Mouse (Mus musculus): ENCODE measurements at regions not wholly inside any gene's neighbourhood (a gene's known extent, or its start where the extent isn't known, plus 50 kb on each side); places are given as distances from the start of the nearest gene placed in this dataset.

- DNase-seq, result peak; percentile 36 to 51
Observed at GRCm38 (mm10) chr3:37868454-37868853, 144.2 kb upstream of the Gm5148 start.

DNA sequence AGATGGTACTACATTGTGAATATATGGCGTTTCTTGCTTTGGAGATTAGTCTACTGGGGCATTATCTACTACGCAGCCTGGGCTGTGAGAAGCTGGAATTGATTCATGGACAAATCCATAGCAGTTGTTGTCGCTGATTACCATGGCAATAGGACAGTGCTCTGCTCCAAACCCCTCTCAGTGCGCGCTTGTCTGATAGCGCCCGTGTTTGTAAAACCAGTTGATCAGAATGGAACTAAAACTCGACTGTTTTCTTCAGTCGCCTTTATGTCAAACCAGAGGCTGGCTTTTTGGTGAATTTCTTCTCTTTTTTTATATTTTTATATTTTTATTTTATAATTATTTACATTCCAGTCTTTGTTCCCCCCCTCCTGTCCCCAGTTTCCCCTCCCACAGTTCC lies 138.5 kb upstream of the Gm5148 start:
- DNase-seq, result no peak

- no peak for DNase-seq
Observed at GRCm38 (mm10) chr3:37860715-37861461, 136.6 kb upstream of the Gm5148 start.

DNA sequence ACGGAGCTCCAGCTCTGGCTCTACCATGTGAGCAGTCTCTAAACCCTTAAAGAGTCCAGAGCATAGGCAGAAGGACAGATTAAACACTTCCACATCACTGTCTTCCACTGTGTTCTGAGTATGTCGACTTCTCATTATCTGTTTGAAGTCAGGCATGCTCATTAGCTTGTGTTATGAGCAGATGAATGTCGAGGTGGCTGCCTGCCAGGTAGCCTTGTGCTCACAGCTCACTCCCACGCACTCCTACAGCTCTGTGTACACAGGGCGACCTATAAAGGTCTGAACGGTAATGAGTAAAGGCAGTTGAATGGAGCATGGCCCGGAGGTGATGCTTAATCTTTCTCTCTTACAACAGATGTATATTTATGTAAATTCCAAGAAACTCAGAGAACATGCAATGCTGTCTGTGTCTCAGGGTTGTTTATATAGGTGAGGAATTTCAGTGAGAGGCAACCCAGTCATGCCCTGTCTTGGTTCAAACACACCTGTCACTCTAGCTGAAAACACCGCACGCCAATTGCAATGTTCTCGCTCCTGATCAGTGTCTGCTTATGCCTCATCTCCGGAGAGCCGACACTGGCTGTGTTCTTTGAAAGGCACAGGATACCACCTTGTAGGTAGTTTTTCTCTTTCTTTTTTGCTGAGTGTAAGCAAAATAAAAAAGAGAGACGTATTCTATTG lies 135.9 kb upstream of the Gm5148 start:
- DNase-seq, result peak; percentile 37 to 48

DNA sequence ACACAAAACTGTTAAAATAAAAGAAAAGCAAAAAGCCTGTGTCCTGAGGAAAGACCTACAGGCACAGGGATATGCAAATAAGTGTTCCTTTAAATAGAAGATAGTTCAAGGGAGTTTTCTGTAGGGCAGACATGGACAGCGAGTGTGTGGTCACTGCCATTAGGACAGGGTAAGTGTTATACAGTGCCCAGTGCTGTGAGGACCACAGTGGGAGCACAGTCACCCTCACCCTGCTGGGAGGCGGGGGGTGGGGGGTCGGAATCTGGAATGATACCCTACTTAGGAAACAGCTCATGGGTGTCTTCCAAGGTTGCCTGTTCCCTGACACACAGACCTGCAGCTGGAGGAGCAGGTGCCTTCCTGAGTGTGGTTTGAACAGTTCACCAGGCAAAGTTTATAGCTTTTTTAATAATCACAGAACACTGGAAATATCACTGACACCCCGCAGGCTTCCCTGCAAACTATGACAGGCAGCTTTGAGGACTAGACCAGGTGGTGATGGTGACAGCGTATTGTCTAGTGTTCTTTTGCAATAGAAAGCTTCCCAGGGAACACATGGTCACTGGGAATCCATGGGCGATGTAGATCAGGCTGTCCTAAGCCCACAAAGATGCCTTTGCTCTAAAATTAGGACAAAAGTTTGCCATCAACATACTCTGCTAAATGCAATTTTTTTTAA lies 134.5 kb upstream of the Gm5148 start:
- DNase-seq, result no peak

DNA sequence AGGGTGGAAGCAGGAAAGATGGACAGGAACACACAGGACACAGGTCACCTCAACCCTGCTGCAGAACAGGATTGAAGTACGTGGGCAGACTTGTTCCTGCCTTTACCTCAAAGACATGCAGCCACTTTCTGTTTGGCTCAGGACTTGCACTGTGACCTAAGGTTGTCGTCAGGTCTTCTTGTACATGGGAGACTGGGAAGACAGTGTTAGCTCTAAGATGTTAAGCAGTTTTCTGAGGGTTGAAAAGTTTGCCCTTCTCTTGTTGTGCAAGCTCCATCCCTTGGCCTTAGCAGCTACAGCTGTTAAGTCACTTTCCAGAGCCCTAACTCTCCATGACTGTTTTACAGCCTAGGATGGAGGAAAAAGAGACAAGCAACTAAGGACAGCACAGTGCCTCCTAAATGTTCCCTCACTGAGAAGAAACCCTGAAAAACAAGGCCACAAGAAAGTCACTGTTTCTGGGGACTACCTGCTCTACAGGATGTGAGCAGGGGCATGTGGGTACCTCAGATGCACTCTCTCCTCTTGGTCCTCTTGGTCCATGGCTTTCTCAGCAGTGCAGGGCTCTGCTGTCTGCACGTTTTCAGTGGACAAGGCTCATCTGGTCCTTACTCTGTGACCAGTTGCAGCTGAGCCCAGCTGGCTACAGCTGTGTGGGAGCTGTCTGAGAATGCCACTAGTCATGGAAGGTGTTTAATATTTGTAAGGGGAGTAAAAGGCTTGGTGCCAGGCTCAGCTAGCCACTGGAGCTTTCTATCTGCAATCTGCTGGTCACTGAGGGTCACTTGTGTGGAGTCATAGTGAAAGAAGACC lies 122.1 kb upstream of the Gm5148 start:
- DNase-seq, result peak; percentile 35 to 43

- peak; percentile 22 to 48 for DNase-seq
Observed at GRCm38 (mm10) chr3:37845313-37846023, 121.2 kb upstream of the Gm5148 start.

DNA sequence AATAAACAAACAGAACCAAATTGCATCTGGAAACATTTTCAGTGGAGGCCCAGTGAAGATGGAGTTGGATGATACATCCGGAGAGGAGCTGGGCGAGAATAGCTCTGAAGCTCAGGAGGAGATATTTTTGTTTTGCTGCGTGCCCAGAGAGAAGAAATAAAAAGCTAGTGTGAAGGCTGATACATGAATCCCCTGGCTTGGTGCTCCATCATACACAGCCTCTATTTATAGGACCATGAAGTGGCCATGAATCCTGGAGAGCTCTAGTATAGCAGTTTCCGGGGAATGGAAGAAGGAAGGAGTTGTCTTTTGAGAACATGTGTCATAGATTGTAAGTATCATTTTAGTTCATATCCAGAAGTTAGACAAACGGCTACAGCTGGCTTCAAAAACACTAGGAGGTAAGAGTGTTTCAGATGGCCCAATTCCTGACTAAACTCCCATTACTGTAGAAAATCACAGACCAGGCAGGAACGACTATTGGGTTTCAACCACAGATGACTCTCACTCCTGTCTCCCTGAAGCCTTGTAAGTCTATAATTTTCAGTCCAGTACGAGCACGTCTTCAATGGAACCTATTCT lies 120.5 kb upstream of the Gm5148 start:
- DNase-seq, result no peak

DNA sequence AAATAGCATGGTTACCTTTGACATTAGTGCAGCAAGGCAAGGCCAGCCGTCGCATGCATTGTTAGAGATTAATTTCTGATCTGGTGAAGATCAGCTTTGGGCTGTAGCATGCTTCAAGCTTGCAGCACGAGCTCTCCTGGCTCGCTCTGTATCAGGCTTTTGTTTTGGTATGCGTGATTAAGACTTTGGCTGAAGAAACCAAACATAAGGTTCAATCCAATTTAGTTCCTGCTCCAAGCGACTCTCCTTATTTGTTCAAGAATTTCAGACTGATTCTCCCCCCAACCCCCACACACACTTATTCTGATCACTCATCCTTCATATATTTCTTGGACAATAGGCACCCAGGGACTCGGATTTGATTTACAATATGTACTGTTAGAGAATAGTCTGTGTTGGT lies 118.0 kb upstream of the Gm5148 start:
- DNase-seq, result no peak

GRCm38 (mm10) chr3:37838896-37839295 lies 114.6 kb upstream of the Gm5148 start:
- DNase-seq, result peak; percentile 49 to 50

DNA sequence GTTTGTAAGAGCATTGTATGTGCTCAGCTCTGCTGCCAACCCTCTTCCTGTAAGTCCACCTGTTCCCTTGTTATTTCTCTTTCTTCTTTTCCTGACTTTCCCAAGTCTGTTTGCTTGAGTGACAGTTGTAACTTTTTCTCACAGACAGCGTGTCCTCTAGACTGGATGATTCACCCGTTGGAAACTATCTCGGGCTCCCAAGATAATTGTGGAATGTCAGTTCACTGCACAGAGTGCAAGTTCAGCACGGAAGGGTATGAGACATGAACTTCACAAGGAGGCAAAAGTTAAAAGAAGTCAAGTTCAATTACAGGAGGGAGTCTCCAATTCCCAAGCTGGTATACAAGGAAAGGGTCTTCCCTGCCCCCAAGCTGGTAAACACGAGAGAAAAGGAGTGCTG lies 112.5 kb upstream of the Gm5148 start:
- peak in 1 of 2 experiments; percentile 32 for DNase-seq

DNA sequence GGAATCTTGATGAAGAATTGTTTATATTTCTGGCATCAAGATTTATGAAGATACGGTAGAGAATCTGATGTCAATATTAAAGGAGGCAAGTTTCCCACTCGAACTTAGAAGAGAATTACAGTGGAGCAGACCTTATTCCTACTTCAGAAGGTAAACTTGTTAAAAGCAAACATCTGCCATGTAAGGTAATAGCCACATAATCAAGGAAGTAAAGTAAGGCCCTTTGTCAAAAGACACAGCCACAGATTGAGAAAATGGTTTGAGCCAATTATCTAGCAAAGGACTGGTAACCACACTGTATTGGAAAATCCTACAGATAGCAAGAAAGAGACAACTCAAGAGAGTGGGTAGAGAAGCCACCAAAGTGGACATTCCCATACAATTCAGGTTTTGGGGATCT lies 111.4 kb upstream of the Gm5148 start:
- no peak for DNase-seq

DNA sequence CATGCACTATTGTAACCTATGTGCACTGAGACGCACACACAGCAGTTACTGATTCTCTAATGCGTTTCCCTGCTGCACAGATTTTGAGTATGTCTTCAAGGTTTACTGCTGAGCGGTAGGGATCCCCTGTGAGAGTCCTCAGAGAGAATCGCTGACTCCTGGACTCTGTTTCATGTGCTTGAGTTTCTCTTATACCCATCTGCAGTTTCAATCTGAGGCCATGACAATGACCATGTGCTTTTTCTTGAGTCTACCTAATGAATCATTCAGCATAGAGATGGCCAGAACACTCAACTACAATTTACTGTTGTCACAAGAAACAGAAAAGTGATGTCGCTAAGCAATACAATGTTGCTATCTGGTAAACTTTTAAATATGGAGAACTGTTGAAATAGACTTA lies 110.8 kb upstream of the Gm5148 start:
- no peak for DNase-seq

DNA sequence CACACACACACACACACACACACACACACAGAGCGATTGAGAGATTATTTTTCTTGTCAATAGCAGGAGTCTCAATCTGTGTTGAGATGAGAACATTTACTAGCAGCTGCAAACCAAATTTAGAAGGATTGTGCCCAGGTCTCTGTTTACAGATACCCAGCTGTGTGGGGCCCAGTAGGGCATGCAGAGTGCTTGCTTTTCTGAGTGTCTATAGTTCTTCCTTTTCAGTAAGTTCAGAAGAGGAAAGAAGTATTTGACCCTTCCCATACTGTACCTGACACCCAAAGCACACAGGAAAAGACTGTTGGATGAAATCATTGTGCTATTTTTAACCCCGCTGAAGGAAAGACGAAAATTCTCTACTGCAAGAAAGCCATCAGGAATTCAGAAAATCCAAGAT lies 110.3 kb upstream of the Gm5148 start:
- DNase-seq, result no peak

DNA sequence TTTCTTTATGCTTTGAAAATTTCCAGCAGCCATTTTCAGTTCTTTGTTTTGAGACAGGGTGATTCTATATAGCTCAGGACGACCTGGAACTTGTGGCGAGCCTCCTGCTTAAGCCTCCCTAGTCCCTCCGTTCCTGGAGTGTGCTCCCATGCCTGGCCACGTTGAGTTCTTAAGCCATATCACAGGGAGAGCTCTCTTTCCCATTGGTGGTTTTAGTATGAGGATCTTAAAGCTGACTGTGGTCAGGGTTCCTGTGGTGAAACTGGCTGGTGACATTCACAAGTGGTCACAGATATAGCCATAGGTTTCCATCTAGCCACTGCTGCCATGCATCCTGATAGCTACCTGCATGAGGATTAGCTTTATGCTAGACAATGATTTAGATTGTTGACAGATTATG lies 109.1 kb upstream of the Gm5148 start:
- no peak for DNase-seq

DNA sequence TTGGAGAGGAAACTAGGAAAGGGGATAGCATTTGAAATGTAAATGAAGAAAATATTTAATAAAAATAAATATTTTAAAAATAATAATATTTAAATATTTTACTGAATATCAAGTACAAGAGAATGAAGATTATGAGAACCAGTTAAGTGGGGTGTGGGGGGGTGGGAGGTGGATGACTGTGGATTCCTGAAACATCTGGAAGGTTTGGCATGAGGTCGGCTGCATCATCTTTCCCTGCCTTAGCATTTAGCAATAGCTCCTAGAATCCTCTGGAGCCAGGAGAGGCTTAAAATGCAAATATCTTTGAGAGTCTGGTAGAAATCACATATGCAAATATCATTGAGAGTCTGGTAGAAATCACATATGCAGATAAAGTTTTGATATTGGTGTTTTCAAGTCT lies 103.3 kb upstream of the Gm5148 start:
- no peak for DNase-seq

GRCm38 (mm10) chr3:37825602-37826001 lies 101.3 kb upstream of the Gm5148 start:
- DNase-seq, result no peak

DNA sequence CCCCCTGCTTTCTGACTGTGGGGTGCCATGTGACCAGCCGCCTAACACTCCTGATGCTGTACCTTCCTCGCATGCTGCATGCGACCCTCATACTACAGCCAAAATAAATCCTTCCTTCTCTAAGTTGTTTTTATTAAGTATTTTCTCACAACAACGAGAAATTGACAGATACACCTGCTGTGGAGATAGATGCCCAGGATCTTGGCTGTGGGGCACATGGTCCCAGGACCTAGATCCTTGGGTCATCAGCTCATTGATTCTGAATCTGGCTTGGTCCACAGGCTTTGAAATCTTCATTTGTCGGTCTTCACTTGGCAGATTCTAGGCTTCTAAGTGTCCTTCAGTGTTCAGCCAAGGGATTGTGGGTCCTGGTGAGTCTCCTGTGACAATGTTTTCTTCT lies 100.4 kb upstream of the Gm5148 start:
- no peak for DNase-seq

DNA sequence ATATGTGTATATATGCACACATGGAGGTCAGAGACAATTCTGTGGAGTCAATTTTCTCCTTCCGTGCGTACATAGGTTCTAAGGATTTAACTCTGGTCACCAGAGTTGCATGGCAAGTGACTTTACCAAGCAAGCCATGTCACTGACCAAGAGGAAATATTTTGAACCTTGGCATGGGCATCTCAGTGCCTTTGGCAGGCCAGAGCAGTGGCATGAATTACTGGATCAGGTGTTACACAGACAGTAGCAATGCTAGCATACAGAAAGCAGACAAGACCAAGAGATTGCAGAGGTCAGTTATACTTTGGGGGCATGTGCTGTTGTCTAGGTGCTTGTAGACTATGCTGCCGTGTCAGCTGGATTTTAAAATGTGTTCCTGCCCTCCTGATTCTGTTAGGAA lies 95.2 kb upstream of the Gm5148 start:
- DNase-seq, result no peak

- DNase-seq, result no peak
Observed at GRCm38 (mm10) chr3:37817434-37817805, 93.1 kb upstream of the Gm5148 start.

DNA sequence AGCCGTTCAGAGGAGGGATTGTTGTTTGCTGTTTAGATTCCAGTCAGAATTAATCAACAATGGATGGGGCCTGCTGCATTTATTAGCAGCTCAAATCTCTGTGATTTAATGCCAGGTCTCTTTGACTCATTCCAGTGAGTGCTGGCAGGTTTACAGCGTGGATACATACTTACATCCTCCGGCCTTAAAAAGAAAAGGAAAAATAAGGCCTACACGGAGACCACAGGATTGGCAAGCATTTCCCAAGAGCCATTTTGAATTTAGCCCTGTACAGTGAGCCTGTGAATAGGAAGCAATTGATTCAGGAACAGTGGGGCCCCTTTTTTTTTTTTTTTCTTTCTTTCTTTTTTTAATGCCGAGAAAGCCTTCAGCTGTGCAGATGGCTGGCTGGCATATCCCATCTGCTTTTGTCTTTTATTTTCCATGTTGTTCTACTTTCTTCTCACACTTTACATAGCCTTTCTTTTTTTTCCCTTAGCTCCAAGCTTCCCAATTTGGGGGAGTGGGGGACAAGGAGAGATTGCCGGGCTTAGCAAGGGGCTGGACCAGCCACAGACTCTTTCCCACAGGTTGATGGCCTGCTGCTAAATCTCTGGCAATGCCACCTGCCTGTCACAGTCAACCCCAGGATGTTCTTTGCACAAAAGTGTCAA lies 92.6 kb upstream of the Gm5148 start:
- DNase-seq, result no peak

DNA sequence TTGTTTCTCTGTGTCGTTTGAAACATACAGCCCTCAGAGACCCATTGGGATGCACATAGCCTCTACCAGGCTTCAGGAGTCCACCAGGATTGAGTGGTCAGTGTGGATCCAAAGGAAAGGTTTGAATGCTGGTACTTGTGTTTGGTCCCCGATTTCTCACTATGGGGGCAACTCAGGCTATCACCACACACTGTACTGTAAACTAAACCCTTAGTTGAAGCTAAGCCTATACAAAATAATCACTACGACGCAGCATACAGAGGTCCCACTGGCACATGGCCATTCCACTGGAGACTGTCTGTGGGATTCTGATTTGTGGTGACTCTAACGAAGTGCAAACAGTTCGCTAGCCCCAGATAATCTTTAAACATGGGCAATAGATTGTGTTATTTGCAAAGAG lies 91.5 kb upstream of the Gm5148 start:
- DNase-seq, result no peak
